Mouse (Mus musculus) brain, embryonic 14.5 days (tissue): ENCODE results near the gene Grk2.

ENCODE experiments used
- CTCF ChIP-seq: fragments of 200-500 bp; IDR thresholded peaks from 2 replicates; pipeline ENCODE4 v1.5.1; 2012; ENCODE audit warnings: inconsistent platforms, mild to moderate bottlenecking, moderate library complexity, borderline replicate concordance; ENCODE audit not compliant: insufficient read depth, insufficient read length; ENCODE audit errors: extremely low read depth
- POLR2A ChIP-seq: fragments of 200-500 bp; IDR thresholded peaks from 2 replicates; pipeline ENCODE4 v1.6.1; 2012; ENCODE audit warnings: mild to moderate bottlenecking, inconsistent platforms, borderline replicate concordance; ENCODE audit not compliant: poor library complexity, insufficient read depth, insufficient read length, severe bottlenecking; ENCODE audit errors: extremely low read depth

DNA sequence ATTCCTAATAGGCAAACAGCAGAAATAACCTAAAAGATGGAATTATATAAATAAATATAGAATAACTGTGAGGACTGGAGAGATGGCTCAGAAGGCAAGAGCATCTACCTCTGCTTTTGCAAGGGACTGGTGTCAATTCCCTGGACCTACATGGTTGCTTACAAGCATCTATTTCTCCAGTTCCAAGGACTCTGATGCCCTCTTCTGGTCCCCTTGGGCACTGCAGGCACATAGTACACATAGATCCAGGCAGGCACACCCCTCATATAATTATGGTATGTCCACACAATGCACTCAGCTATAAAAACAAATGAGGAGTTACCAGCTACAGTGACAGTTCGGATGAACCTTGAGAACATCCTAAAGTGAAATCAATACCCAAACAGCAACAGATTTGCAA is 26.5 kb downstream of the Grk2 start:
- TF ChIP-seq CTCF, result no peak; the same call in 1 of the 2 replicates
- no peak for TF ChIP-seq POLR2A
